Comparison of ENCODE assay signal across 9 mouse cellular contexts in the genomic region with DNA sequence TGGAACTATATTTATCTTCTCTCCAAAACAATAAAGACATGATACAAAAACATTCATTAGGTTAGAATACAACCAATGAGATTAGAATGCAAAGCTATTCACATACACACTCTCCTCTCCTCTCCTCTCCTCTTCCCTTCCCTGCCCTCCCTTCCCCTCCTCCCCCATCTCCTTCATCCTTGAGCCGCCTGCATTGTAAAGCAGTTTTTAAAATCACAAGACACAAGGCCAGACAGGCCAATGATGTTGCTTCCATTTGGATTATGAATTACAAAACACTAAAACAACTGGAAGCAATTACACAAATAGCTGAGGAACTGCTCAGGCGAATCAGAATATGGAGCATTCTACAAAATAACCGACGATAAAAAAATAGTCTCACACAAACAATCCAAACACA. TPM values are rescaled to one million over a fixed set of nuclear protein-coding genes. Genes with fewer than 3 reads are reported as not detected.
DNase-seq lines count a peak whose midpoint lies in the region; ATAC-seq and TF ChIP-seq lines count a peak whose summit lies in the region.
"Had no signal": no experiment of that assay in that cellular context is flagged by ENCODE, and none has a peak within 500 bp of the region (broad histone marks: within the 10 kb centered on the region; RNA-seq: fewer than 3 reads in every experiment).

No protein-coding gene starts in this region.

- peak overlapping the region; percentile 16; the same call in 1 of the 2 replicates for H3K4me2 ChIP-seq in hindbrain, embryonic 16.5 days (ENCODE audit: low read length)
- peak overlapping the region; percentile 33 for H3K4me2 ChIP-seq in neural tube, embryonic 15.5 days
- H3K4me2 ChIP-seq: liver, embryonic 15.5 days had no signal

- TF ChIP-seq POLR2A in kidney, adult 2 months (IDR thresholded peaks at IDR 0.05; ENCODE audit: low read depth, low read length) = no peak

- no peaks in the 10 kb centered on the region for H3K9me3 ChIP-seq in hindbrain, embryonic 16.5 days (ENCODE audit: control insufficient read depth, low read length)
- H3K9me3 ChIP-seq in neural tube, embryonic 15.5 days (replicated peaks) = no peaks in the 10 kb centered on the region
- H3K9me3 ChIP-seq: liver, embryonic 15.5 days had no signal

- 35% methylated on average over 4 of the region's 4 CpGs for WGBS in kidney, adult 2 months
- WGBS in hindbrain, embryonic 16.5 days = 48% methylated on average over 4 of the region's 4 CpGs
- WGBS in neural tube, embryonic 15.5 days = 47% methylated on average over 4 of the region's 4 CpGs

- H3K9ac ChIP-seq in hindbrain, embryonic 16.5 days (ENCODE audit: low read depth, low read length) = no peak overlapping the region; the same call in 1 of the 2 replicates
- no peak overlapping the region for H3K9ac ChIP-seq in neural tube, embryonic 15.5 days (replicated peaks)
- H3K9ac ChIP-seq: liver, embryonic 15.5 days had no signal

- DNase-seq in kidney, adult 2 months = no peak
- no peak for DNase-seq in kidney, postnatal 14 days
- peak; percentile 58 for DNase-seq in fibroblast of lung, adult 2 months (ENCODE audit: low read depth)
- DNase-seq in kidney, adult 8-10 months = no peak

- no peak for TF ChIP-seq CTCF in kidney, adult 2 months (conservative IDR thresholded peaks at IDR 0.05; ENCODE audit: insufficient read depth, insufficient read length, low read depth, low read length)

- no peak overlapping the region for H3K4me3 ChIP-seq in kidney, adult 2 months (ENCODE audit: insufficient read depth, low read depth, low read length)
- H3K4me3 ChIP-seq in hindbrain, embryonic 16.5 days (ENCODE audit: low read length) = no peak overlapping the region
- H3K4me3 ChIP-seq in neural tube, embryonic 15.5 days (replicated peaks) = no peak overlapping the region
- H3K4me3 ChIP-seq: liver, embryonic 15.5 days had no signal

- H3K4me1 ChIP-seq in kidney, adult 2 months (ENCODE audit: control insufficient read depth, insufficient read depth, low read length) = peaks cover 13% of the 10 kb centered on the region; the same call in 1 of the 2 replicates
- H3K4me1 ChIP-seq in hindbrain, embryonic 16.5 days (ENCODE audit: control insufficient read depth, insufficient read depth, low read depth, low read length) = peaks cover 15% of the 10 kb centered on the region
- H3K4me1 ChIP-seq in neural tube, embryonic 15.5 days = peaks cover 21% of the 10 kb centered on the region
- H3K4me1 ChIP-seq: liver, embryonic 15.5 days had no signal

- ATAC-seq in hindbrain, embryonic 16.5 days = peak; percentile 65
- peak; percentile 81 for ATAC-seq in neural tube, embryonic 15.5 days (ENCODE audit: low FRiP score)
- ATAC-seq in megakaryocyte-erythroid progenitor cell, adult 5-6 weeks (replicated peaks; ENCODE audit: low FRiP score, low TSS enrichment, poor library complexity, severe bottlenecking) = no peak
- no peak for ATAC-seq in erythroid progenitor cell, adult 5-6 weeks (replicated peaks; ENCODE audit: low FRiP score, poor library complexity, severe bottlenecking)

- no peaks in the 10 kb centered on the region for H3K27me3 ChIP-seq in kidney, adult 2 months (replicated peaks; ENCODE audit: control insufficient read depth, insufficient read depth, low read length)
- H3K27me3 ChIP-seq in hindbrain, embryonic 16.5 days (replicated peaks; ENCODE audit: control insufficient read depth, insufficient read depth, low read length) = no peaks in the 10 kb centered on the region
- no peaks in the 10 kb centered on the region for H3K27me3 ChIP-seq in neural tube, embryonic 15.5 days (replicated peaks)
- H3K27me3 ChIP-seq: liver, embryonic 15.5 days had no signal

- peak overlapping the region; percentile 53; the same call in 1 of the 2 replicates for H3K27ac ChIP-seq in kidney, adult 2 months (ENCODE audit: insufficient read depth, low read depth, low read length)
- H3K27ac ChIP-seq in hindbrain, embryonic 16.5 days (ENCODE audit: low read depth, low read length) = peak overlapping the region; percentile 70
- peak overlapping the region; percentile 85 for H3K27ac ChIP-seq in neural tube, embryonic 15.5 days (replicated peaks)
- H3K27ac ChIP-seq: liver, embryonic 15.5 days had no signal

- no peaks in the 10 kb centered on the region for H3K36me3 ChIP-seq in kidney, adult 2 months (ENCODE audit: control insufficient read depth, insufficient read depth, low read length)
- no peaks in the 10 kb centered on the region for H3K36me3 ChIP-seq in hindbrain, embryonic 16.5 days (ENCODE audit: control insufficient read depth, insufficient read depth, low read length)
- H3K36me3 ChIP-seq in neural tube, embryonic 15.5 days = no peaks in the 10 kb centered on the region
- H3K36me3 ChIP-seq: liver, embryonic 15.5 days had no signal

RNA-seq across cellular contexts. Expression of a gene that starts 28.7 kb away (rescaled TPM):
- 182 and 201 TPM in 2 replicates for polyA plus RNA-seq in kidney, adult 2 months (2012; rRNA removed)
- 72.2 and 75.8 TPM in 2 replicates for polyA plus RNA-seq in hindbrain, embryonic 16.5 days (2015; fragmentation: Nextera tagmentation; extraction: Ambion mirVana)
- polyA plus RNA-seq in neural tube, embryonic 15.5 days (2015; fragmentation: Nextera tagmentation; extraction: Ambion mirVana) = 79.1 and 79.4 TPM in 2 replicates
- total RNA-seq in megakaryocyte-erythroid progenitor cell, adult 5-6 weeks (2014; fragmentation: Nextera tagmentation) = 40.5 and 45.0 TPM in 2 replicates
- total RNA-seq in megakaryocyte-erythroid progenitor cell, adult 5-6 weeks (2017) = 42.8 and 57.6 TPM in 2 replicates
- 71.0 and 90.1 TPM in 2 replicates for total RNA-seq in erythroid progenitor cell, adult 5-6 weeks (2015; ENCODE audit: low replicate concordance)
- total RNA-seq in erythroid progenitor cell, adult 5-6 weeks (2017; ENCODE audit: low replicate concordance) = 29.3 and 32.2 TPM in 2 replicates

Comparison
In these comparisons a context has a peak if more than half of its experiments do, and no peak if none do; other contexts are left out.
1. ATAC-seq: peak in hindbrain, embryonic 16.5 days (single experiment) and neural tube, embryonic 15.5 days (single experiment); none in megakaryocyte-erythroid progenitor cell, adult 5-6 weeks (single experiment) and erythroid progenitor cell, adult 5-6 weeks (single experiment).
2. Peak in every context shown above with its lines, with median percentiles within 50 percentile points of each other: H3K27ac ChIP-seq.